Mouse (Mus musculus) gastrocnemius, postnatal 36 days (tissue): ENCODE results near the gene Eml1. TPM values are rescaled to one million over a fixed set of nuclear protein-coding genes. Genes with fewer than 3 reads are reported as not detected.
A peak's percentile ranks its signal among the peaks of the same experiment; 100 is the strongest.

ENCODE experiments used
- DNase-seq, 2 experiments: peaks; one replicate each; pipeline ENCODE4 v3.0.0; 2022
- intact Hi-C: fragments of 180-260 bp; cut with DNase I; formaldehyde crosslinking; loops from one replicate; pipeline ENCODE4 v1.15.1; 2025
- total RNA-seq, 2 experiments: library from RNA; stranded (reverse); gene quantifications; 2 replicates each; pipeline ENCODE4 v1.2.3; 2021

The Eml1 gene
- total RNA-seq, 2 experiments from 2014 or later, result 98.2 to 103 TPM

- DNase-seq, result no peak
- intact Hi-C loops, result no loop called here
Measured at GRCm38 (mm10) chr12:108410416-108411208, 39.9 kb downstream of the Eml1 start.

GRCm38 (mm10) chr12:108414932-108415331, 44.2 kb downstream of the Eml1 start:
- DNase-seq, result no peak
- intact Hi-C loops, result no loop called here

GRCm38 (mm10) chr12:108419570-108419969, 48.8 kb downstream of the Eml1 start:
- intact Hi-C loops, result no loop called here
- no peak for DNase-seq

- DNase-seq, result no peak
- intact Hi-C loops, result loop anchor here (5.0 kb wide), 1 partner anchor 71 kb away; no protein-coding TSS in a partner anchor
Measured at GRCm38 (mm10) chr12:108421477-108421876, 50.7 kb downstream of the Eml1 start.

GRCm38 (mm10) chr12:108422495-108422857, 51.7 kb downstream of the Eml1 start:
- DNase-seq, result no peak
- intact Hi-C loops, result loop anchor here (2.0 to 5.0 kb wide), 2 partner anchors 58 to 70 kb away; no protein-coding TSS in a partner anchor

- peak; percentile 85 to 87 for DNase-seq
- intact Hi-C loops, result loop anchor here (2.0 to 5.0 kb wide), 2 partner anchors 58 to 69 kb away; no protein-coding TSS in a partner anchor
Measured at GRCm38 (mm10) chr12:108422858-108423631, 52.3 kb downstream of the Eml1 start.

GRCm38 (mm10) chr12:108430964-108431363, 60.2 kb downstream of the Eml1 start:
- intact Hi-C loops, result no loop called here
- no peak for DNase-seq

- intact Hi-C loops, result no loop called here
- DNase-seq, result no peak
Measured at GRCm38 (mm10) chr12:108431714-108432113, 61.0 kb downstream of the Eml1 start.

GRCm38 (mm10) chr12:108432578-108432977, 61.8 kb downstream of the Eml1 start:
- no peak for DNase-seq
- intact Hi-C loops, result no loop called here

GRCm38 (mm10) chr12:108433030-108433429, 62.3 kb downstream of the Eml1 start:
- intact Hi-C loops, result no loop called here
- no peak for DNase-seq

GRCm38 (mm10) chr12:108433498-108433897, 62.7 kb downstream of the Eml1 start:
- peak; percentile 35 to 48 for DNase-seq

GRCm38 (mm10) chr12:108435444-108436015, 64.8 kb downstream of the Eml1 start:
- intact Hi-C loops, result no loop called here

More at GRCm38 (mm10) chr12:108433498-108433897, 62.7 kb downstream of the Eml1 start:
- intact Hi-C loops, result no loop called here

GRCm38 (mm10) chr12:108436029-108436923, 65.5 kb downstream of the Eml1 start:
- intact Hi-C loops, result no loop called here
- no peak for DNase-seq

More at GRCm38 (mm10) chr12:108435444-108436015, 64.8 kb downstream of the Eml1 start:
- no peak for DNase-seq

GRCm38 (mm10) chr12:108437446-108437845, 66.7 kb downstream of the Eml1 start:
- DNase-seq, result no peak
- intact Hi-C loops, result no loop called here

- intact Hi-C loops, result no loop called here
- no peak for DNase-seq
Measured at GRCm38 (mm10) chr12:108443271-108443670, 72.5 kb downstream of the Eml1 start.

GRCm38 (mm10) chr12:108443708-108444107, 73.0 kb downstream of the Eml1 start:
- intact Hi-C loops, result no loop called here
- DNase-seq, result no peak

GRCm38 (mm10) chr12:108444166-108445115, 73.7 kb downstream of the Eml1 start:
- no peak for DNase-seq
- intact Hi-C loops, result no loop called here

- intact Hi-C loops, result no loop called here
- no peak for DNase-seq
Measured at GRCm38 (mm10) chr12:108446721-108447120, 76.0 kb downstream of the Eml1 start.

- no peak for DNase-seq
- intact Hi-C loops, result no loop called here
Measured at GRCm38 (mm10) chr12:108448396-108448795, 77.6 kb downstream of the Eml1 start.
